Mouse (Mus musculus) myocyte (in vitro differentiated cells): ENCODE data around the gene Tmem255b.

Source experiments
- CEBPB ChIP-seq: IDR thresholded peaks from 2 replicates; pipeline ENCODE4 v1.6.1; 2011; ENCODE audit warnings: mild to moderate bottlenecking, moderate library complexity; ENCODE audit not compliant: poor library complexity, insufficient read depth, severe bottlenecking
- E2F4 ChIP-seq: IDR thresholded peaks from one replicate; pipeline ENCODE4 v1.6.1; 2011; ENCODE audit warnings: mild to moderate bottlenecking, control low read depth, moderate library complexity; ENCODE audit not compliant: insufficient read depth
- MAX ChIP-seq: IDR thresholded peaks from one replicate; pipeline ENCODE4 v1.6.1; 2011; ENCODE audit warnings: low read depth, mild to moderate bottlenecking, control low read depth
- MYOD1 ChIP-seq, 3 experiments: IDR thresholded peaks; one replicate each; pipeline ENCODE4 v1.6.1; 2011; ENCODE audit warnings: control low read depth in 2 of 3, low read depth in 2 of 3, mild to moderate bottlenecking in 2 of 3, moderate library complexity in 1 of 3; ENCODE audit not compliant: insufficient read length in 2 of 3, control insufficient read depth in 1 of 3
- MYOG ChIP-seq, 3 experiments: IDR thresholded peaks; one replicate each; pipeline ENCODE4 v1.6.1; 2011; ENCODE audit warnings: control low read depth in 2 of 3, low read depth in 2 of 3, mild to moderate bottlenecking in 2 of 3; ENCODE audit not compliant: insufficient read length in 2 of 3, control insufficient read depth in 1 of 3, insufficient read depth in 1 of 3
- POLR2A ChIP-seq: IDR thresholded peaks from one replicate; pipeline ENCODE4 v1.6.1; 2011; ENCODE audit warnings: low read depth, mild to moderate bottlenecking, control low read depth, moderate library complexity; ENCODE audit not compliant: insufficient read length
- POLR2AphosphoS2 ChIP-seq: IDR thresholded peaks from one replicate; pipeline ENCODE4 v1.6.1; 2011; ENCODE audit warnings: low read depth, control low read depth; ENCODE audit not compliant: insufficient read length
- REST ChIP-seq: IDR thresholded peaks from one replicate; pipeline ENCODE4 v1.6.1; 2011; ENCODE audit warnings: mild to moderate bottlenecking, control low read depth, moderate library complexity; ENCODE audit not compliant: insufficient read depth, insufficient read length
- SRF ChIP-seq: IDR thresholded peaks from one replicate; pipeline ENCODE4 v1.6.1; 2011; ENCODE audit warnings: low read depth; ENCODE audit not compliant: control insufficient read depth, insufficient read length
- TCF12 ChIP-seq: IDR thresholded peaks from one replicate; pipeline ENCODE4 v1.6.1; 2011; ENCODE audit warnings: mild to moderate bottlenecking, control low read depth; ENCODE audit not compliant: poor library complexity, insufficient read depth, severe bottlenecking
- TCF3 ChIP-seq: IDR thresholded peaks from one replicate; pipeline ENCODE4 v1.6.1; 2011; ENCODE audit warnings: low read depth, control low read depth; ENCODE audit not compliant: insufficient read length
- USF1 ChIP-seq: IDR thresholded peaks from one replicate; pipeline ENCODE4 v1.6.1; 2011; ENCODE audit warnings: low read depth, mild to moderate bottlenecking, control low read depth, moderate library complexity

GRCm38 (mm10) chr8:13462392-13462791, 27.4 kb downstream of the Tmem255b start:
- TF ChIP-seq POLR2A (no peak), POLR2AphosphoS2 (no peak), TCF3 (no peak), E2F4 (no peak), MAX (no peak), REST (no peak), MYOD1 (IDR thresholded peaks at IDR 0.05; ENCODE audit: control insufficient read depth in 1 of 3, insufficient read length in 2 of 3, low read depth in 2 of 3) (no peak), MYOG (IDR thresholded peaks at IDR 0.05; ENCODE audit: control insufficient read depth in 1 of 3, insufficient read depth in 1 of 3, insufficient read length in 2 of 3, low read depth in 2 of 3) (no peak), TCF12 (no peak), USF1 (no peak), CEBPB (no peak), SRF (no peak)
